Mouse (Mus musculus) megakaryocyte, embryonic 14.5 days (primary cell): Measurements from ENCODE around the gene Pnp. TPM values are rescaled to one million over a fixed set of nuclear protein-coding genes. Genes with fewer than 3 reads are reported as not detected.
A peak's percentile ranks its signal among the peaks of the same experiment; 100 is the strongest.
"Not testable (repeated sequence)": the region's sequence is repeated elsewhere in the genome, so short reads cannot be mapped to it uniquely, and the experiment has no call there.

Experiments used
- H3K27me3 ChIP-seq: replicated peaks from 2 replicates; pipeline ENCODE3; 2012; ENCODE audit warnings: inconsistent platforms
- H3K36me3 ChIP-seq: replicated peaks from 2 replicates; pipeline ENCODE3; 2012; ENCODE audit warnings: low read length, inconsistent platforms, mixed read lengths
- H3K4me1 ChIP-seq: 2 replicates; pipeline ENCODE4 v1.6.1; 2012; ENCODE audit warnings: inconsistent platforms
- H3K4me3 ChIP-seq: replicated peaks from 2 replicates; pipeline ENCODE3; 2012; ENCODE audit warnings: moderate library complexity, mild to moderate bottlenecking, inconsistent platforms
- H3K9me3 ChIP-seq: 2 replicates; pipeline ENCODE4 v1.6.1; 2012; ENCODE audit warnings: inconsistent platforms
- FLI1 ChIP-seq: IDR thresholded peaks from 2 replicates; pipeline ENCODE4 v1.6.1; 2012; ENCODE audit warnings: low read length, inconsistent platforms, mixed read lengths
- GATA1 ChIP-seq: IDR thresholded peaks from 3 replicates; pipeline ENCODE4 v1.6.1; 2012; ENCODE audit warnings: mixed read lengths, low read length, inconsistent platforms, borderline replicate concordance
- polyA plus RNA-seq: library from polyadenylated mRNA; stranded (reverse); fragments of >175 nt; gene quantifications from 2 replicates; pipeline ENCODE4 v1.2.3, GENCODE M21; 2012; ENCODE audit warnings: low replicate concordance; ENCODE audit not compliant: insufficient read depth

Gene Pnp
- polyA plus RNA-seq: 1.4 TPM in 1 of 2 replicates, not detected in the other

DNA sequence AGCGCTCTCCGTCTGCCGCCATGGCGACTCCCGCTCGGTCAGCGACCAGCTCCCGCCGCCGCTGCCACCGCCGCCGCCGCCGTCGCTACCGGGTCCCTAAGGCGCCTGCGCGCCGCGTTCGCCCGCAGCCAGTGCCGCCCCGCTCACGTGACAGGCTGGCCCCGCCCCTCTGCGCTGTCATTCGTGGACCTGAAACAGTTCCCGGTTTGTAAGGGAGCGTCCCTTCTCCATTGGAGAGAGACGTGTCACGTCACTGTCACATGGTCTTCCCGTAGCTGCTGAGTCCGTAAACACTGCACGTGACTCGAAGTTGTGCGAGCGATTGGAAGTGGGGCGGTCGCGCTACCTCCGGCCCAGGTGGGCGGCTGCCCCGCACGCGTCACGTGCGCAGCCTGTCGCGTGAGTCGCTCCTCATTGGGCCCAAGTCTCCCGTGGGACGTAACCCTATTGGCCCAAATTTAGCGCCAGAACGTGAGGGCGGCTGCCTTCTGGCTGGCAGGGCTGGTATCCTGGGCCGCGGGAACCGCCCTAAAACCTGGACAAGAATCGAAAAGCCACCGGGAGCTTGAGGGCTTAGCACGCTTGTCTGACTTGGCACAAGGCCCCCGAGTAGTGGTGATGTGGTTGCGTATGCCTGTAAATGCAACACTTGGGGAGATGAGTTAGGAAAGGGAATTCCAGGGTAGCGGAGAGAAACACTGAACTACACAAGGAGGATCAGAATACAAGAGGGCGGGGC, at the start of gene Pnp, which contains the start of gene Pip4p1:
Pnp (plus strand) TSS at position 329 of the 739 bp plus-strand sequence.
Pip4p1 (minus strand) TSS at position 103 of the 739 bp plus-strand sequence.
- TF ChIP-seq GATA1 (no peak), FLI1 (no peak)

DNA sequence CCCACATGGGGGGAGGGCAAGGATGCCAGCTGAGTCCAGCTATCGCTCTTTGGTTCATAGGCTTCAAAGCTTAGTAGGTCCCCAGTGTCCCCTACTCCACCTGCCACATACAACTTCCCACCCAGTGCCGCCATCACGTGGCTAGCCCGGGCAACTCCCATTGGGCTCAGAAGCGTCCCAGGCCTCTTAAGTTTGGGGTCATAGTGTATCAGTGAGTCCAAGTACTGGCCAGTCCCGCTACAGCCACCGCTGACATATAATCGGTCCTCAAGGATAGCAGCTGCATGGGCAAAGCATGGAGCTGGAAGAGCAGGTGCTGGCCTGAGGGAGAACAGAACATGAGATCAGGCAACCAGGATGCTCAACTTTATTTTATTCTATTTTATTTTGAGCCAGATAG, 39.3 kb upstream of the Pnp start:
- Histone ChIP-seq H3K9me3 (peaks cover 8% of the 10 kb centered on the region; the same call in 1 of the 2 replicates), H3K4me3 (no peak overlapping the region), H3K27me3 (peaks cover 25% of the 10 kb centered on the region), H3K36me3 (no peaks in the 10 kb centered on the region), H3K4me1 (peaks cover 15% of the 10 kb centered on the region)
- no peak for TF ChIP-seq GATA1
- no peak for TF ChIP-seq FLI1

More for the DNA sequence above, at the start of gene Pnp, which contains the start of gene Pip4p1:
- Histone ChIP-seq H3K27me3 (no peaks in the 10 kb centered on the region), H3K4me3 (peak within 1 kb of the TSS; percentile 98), H3K4me1 (peaks cover 53% of the 10 kb centered on the region), H3K36me3 (peaks cover 37% of the 10 kb centered on the region), H3K9me3 (no peaks in the 10 kb centered on the region)

GRCm38 (mm10) chr14:50892091-50892490, 38.8 kb upstream of the Pnp start:
- H3K36me3 ChIP-seq: no peaks in the 10 kb centered on the region
- TF ChIP-seq FLI1 (no peak), GATA1 (no peak)
- peaks cover 29% of the 10 kb centered on the region for H3K27me3 ChIP-seq
- H3K4me3 ChIP-seq: no peak overlapping the region
- peaks cover 6% of the 10 kb centered on the region; the same call in 1 of the 2 replicates for H3K9me3 ChIP-seq
- peaks cover 20% of the 10 kb centered on the region for H3K4me1 ChIP-seq

DNA sequence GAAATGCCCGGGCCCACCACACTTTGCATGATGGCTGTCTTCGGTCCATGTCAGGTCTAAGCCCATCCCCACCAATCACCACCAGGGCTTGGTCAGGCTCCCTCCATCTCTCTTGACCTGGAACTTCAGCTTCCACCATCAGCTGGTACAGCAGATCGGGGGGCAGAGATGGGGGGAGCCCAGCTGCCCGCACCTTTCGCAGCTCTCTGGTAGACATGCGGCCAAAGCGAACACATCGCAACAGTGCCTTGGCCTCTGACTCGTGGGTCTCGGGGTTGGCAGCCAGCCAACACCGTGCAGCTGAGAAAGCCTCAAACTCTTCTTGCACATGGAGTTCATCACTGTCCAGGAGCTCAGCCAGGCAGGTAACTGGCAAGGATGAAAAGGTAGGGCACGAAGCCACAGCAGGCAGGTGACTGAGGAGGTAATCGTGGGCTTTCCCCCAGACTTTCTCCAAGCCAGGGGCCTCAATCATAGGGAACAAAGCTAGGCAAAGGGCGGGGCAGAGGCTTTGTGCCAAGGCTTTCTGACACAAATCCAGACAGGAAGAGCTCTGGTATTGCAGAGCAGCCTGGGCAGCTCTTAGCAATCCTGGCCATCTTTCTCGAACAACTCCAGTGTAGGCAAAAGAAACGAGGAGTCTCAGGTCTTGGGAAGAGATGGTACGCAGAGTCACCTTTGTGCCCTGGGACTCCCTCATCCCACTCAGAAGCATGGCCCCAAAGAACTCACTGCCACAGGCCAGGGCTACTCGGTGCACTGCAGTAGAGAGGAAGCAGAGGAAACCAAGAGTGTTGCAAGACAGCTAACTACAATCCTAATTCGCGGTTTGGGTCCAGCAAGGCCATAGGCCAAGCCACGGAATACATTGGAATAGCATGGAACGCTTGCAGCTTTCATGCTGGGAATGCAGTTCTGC, 38.1 kb upstream of the Pnp start:
- no peak for TF ChIP-seq GATA1
- Histone ChIP-seq H3K4me3 (no peak overlapping the region), H3K36me3 (no peaks in the 10 kb centered on the region), H3K4me1 (peaks cover 25% of the 10 kb centered on the region), H3K27me3 (peaks cover 34% of the 10 kb centered on the region), H3K9me3 (0 out of 2 replicates have a peak, but pooled peaks cover 2% of the 10 kb centered on the region)

- Histone ChIP-seq H3K4me3 (no peak overlapping the region), H3K4me1 (peaks cover 25% of the 10 kb centered on the region), H3K36me3 (no peaks in the 10 kb centered on the region), H3K9me3 (peaks cover 6% of the 10 kb centered on the region), H3K27me3 (peaks cover 34% of the 10 kb centered on the region)
- TF ChIP-seq GATA1: no peak
- no peak for TF ChIP-seq FLI1
These were observed 35.5 kb upstream of the Pnp start for GRCm38 (mm10) chr14:50895407-50895806.

DNA sequence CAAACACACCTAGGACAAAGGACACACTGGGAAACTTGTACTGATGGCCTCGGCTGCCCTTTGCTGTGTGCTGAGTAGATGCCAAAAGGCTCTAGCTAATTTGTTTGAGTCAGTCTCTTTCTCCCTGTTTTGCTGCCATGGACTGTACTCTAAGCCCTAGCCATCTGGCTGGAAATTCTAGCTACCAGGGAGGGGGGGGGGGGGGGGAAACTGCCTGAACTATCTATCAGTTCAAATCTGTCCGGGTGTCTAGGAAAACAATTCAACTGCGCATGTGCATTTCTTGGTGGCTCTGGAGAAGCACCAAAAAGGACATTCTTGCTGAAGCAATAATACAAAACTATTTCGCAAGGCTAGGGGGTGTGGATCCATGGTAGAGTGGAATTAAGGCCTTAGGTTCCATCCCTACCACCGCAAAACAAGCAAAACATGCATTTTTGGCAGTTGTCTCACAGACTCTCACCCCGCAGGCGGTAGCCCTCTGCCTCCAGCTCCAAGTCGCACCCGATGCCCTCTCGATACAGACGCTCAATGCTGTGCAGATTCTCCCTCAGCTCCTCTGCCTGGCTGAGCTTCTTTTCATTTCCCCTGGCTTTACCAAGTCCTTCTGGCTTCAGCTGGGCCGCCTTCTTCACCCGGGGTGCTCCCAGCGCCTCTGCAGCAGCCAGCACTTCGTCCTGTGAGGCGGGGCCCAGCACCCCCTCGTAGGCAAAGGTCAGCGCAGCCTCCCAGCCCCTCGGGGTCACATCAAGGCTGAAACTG, 34.7 kb upstream of the Pnp start:
- H3K9me3 ChIP-seq: peaks cover 9% of the 10 kb centered on the region
- H3K4me3 ChIP-seq: peak overlapping the region; percentile 19
- no peak for TF ChIP-seq GATA1
- H3K27me3 ChIP-seq: peaks cover 34% of the 10 kb centered on the region
- no peaks in the 10 kb centered on the region for H3K36me3 ChIP-seq
- peaks cover 25% of the 10 kb centered on the region for H3K4me1 ChIP-seq

DNA sequence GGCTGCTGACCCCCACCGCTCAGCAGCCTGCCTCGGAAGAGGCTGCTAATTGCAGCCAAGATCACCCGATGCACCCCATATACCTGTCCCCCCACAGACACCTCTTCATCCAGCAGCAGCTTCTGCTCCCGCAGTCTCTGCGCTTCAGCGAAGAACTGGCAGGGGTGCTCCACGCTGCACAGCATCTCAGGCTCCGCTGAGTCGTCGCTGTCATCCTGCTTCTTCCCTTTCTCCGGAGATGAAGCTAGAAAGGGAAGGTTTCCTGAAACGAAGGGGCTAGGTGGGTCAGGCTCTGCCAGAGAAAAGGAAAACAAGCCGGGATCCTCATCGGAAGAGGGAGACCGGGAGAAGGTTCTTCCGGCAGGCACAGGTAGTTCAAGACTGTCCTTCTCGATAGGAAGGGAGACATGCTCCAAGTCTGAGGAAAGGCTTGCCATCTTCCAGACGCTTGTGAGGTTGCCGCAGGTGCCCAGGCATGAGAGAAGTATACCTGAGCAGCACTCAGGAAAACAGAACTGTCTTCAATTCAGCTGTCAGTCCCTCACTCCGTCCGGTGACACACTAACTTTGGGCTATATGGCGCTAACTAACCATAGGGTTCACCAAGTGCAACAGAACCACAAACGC, 34.0 kb upstream of the Pnp start:
- H3K4me3 ChIP-seq: peak overlapping the region; percentile 7
- H3K4me1 ChIP-seq: peaks cover 25% of the 10 kb centered on the region
- H3K9me3 ChIP-seq: peaks cover 9% of the 10 kb centered on the region
- TF ChIP-seq GATA1 (no peak), FLI1 (no peak)
- no peaks in the 10 kb centered on the region for H3K36me3 ChIP-seq
- peaks cover 32% of the 10 kb centered on the region for H3K27me3 ChIP-seq

GRCm38 (mm10) chr14:50897374-50897765, 33.5 kb upstream of the Pnp start, which contains the start of gene Klhl33:
Klhl33 (minus strand) TSS chr14:50897507.
- TF ChIP-seq GATA1 (no peak), FLI1 (no peak)
- peak within 1 kb of the TSS; percentile 19 for H3K4me3 ChIP-seq
- no peaks in the 10 kb centered on the region for H3K36me3 ChIP-seq
- peaks cover 9% of the 10 kb centered on the region for H3K9me3 ChIP-seq
- H3K4me1 ChIP-seq: peaks cover 24% of the 10 kb centered on the region
- H3K27me3 ChIP-seq: peaks cover 27% of the 10 kb centered on the region

- Histone ChIP-seq H3K4me1 (peaks cover 18% of the 10 kb centered on the region), H3K27me3 (peaks cover 22% of the 10 kb centered on the region)
- H3K36me3 ChIP-seq, H3K4me3 ChIP-seq, H3K9me3 ChIP-seq: not testable (repeated sequence)
These were observed 32.9 kb upstream of the Pnp start for GRCm38 (mm10) chr14:50897992-50898391.
